Mouse (Mus musculus) testis, adult 2 months (tissue): ENCODE results near the gene Cldn34c2. TPM values are rescaled to one million over a fixed set of nuclear protein-coding genes. Genes with fewer than 3 reads are reported as not detected.
"Not testable (repeated sequence)": the region's sequence is repeated elsewhere in the genome, so short reads cannot be mapped to it uniquely, and the experiment has no call there.

Experiments
- H3K27ac ChIP-seq: fragments of 200-500 bp; 2 replicates; pipeline ENCODE4 v1.5.1; 2012; ENCODE audit warnings: low read depth, low read length; ENCODE audit not compliant: control insufficient read depth, insufficient read depth
- H3K27me3 ChIP-seq: fragments of 200-500 bp; 2 replicates; pipeline ENCODE4 v1.6.1; 2012; ENCODE audit warnings: mild to moderate bottlenecking, low read length, moderate library complexity; ENCODE audit not compliant: control insufficient read depth, insufficient read depth
- H3K36me3 ChIP-seq: fragments of 200-500 bp; 2 replicates; pipeline ENCODE4 v1.6.1; 2012; ENCODE audit warnings: mild to moderate bottlenecking, low read length; ENCODE audit not compliant: control insufficient read depth, insufficient read depth
- H3K4me1 ChIP-seq: fragments of 200-500 bp; 2 replicates; pipeline ENCODE4 v1.6.1; 2012; ENCODE audit warnings: low read length; ENCODE audit not compliant: control insufficient read depth, insufficient read depth
- H3K4me3 ChIP-seq: fragments of 200-500 bp; 2 replicates; pipeline ENCODE4 v1.5.1; 2012; ENCODE audit warnings: low read depth, mild to moderate bottlenecking, low read length, moderate library complexity, mixed read lengths; ENCODE audit not compliant: control insufficient read depth
- polyA plus RNA-seq: library from polyadenylated mRNA; depleted of rRNA; stranded (reverse); fragments of >200 nt; gene quantifications from 2 replicates; pipeline ENCODE4 v1.2.3, GENCODE M21; 2012; rRNA removed

Cldn34c2 gene
- 2.9 and 8.8 TPM in 2 replicates for polyA plus RNA-seq

- H3K4me1 ChIP-seq, H3K4me3 ChIP-seq, H3K27me3 ChIP-seq, H3K27ac ChIP-seq, H3K36me3 ChIP-seq: not testable (repeated sequence)
These were observed at the start of gene Cldn34c2 for GRCm38 (mm10) chrX:123581400-123581799. Gene Cldn34c2, plus strand, starts transcription at chrX:123581700.

- H3K4me3 ChIP-seq, H3K4me1 ChIP-seq, H3K36me3 ChIP-seq, H3K27me3 ChIP-seq, H3K27ac ChIP-seq: not testable (repeated sequence)
These were observed 30.1 kb upstream of the Cldn34c2 start for GRCm38 (mm10) chrX:123551378-123551777.

- not testable (repeated sequence) for H3K27me3 ChIP-seq, H3K4me3 ChIP-seq, H3K4me1 ChIP-seq, H3K36me3 ChIP-seq, H3K27ac ChIP-seq
These were observed 30.8 kb downstream of the Cldn34c2 start for GRCm38 (mm10) chrX:123612158-123612828.

Other genes starting within 250 kb of the Cldn34c2 start
- gene Gm17467, start 123.1 kb downstream of the Cldn34c2 start, polyA plus RNA-seq, result 0.38 and 0.77 TPM in 2 replicates
- 11.4 and 15.1 TPM in 2 replicates for gene Cldn34c3, start 212.0 kb downstream of the Cldn34c2 start, polyA plus RNA-seq